Mouse (Mus musculus) G1E (cell line): Measurements from ENCODE around the gene Rftn2.

ENCODE experiments used
- CTCF ChIP-seq: IDR thresholded peaks from 2 replicates; pipeline ENCODE4 v1.5.1; 2012; ENCODE audit warnings: low read depth, low read length, inconsistent platforms, mixed read lengths
- GATA1 ChIP-seq: IDR thresholded peaks from 2 replicates; pipeline ENCODE4 v1.6.1; 2012; ENCODE audit warnings: borderline replicate concordance, low read length, inconsistent platforms, mixed read lengths
- TAL1 ChIP-seq: conservative IDR thresholded peaks from 2 replicates; pipeline ENCODE4 v1.6.1; 2012; ENCODE audit warnings: low read depth, low read length, inconsistent platforms, mixed read lengths

- TF ChIP-seq CTCF: peak; percentile 74
- TF ChIP-seq TAL1: no peak
- no peak for TF ChIP-seq GATA1
Measured at GRCm38 (mm10) chr1:55192824-55193223, 33.8 kb downstream of the Rftn2 start.
